Mouse (Mus musculus) CH12.LX (cell line): ENCODE data around the gene Sgms1. TPM values are rescaled to one million over a fixed set of nuclear protein-coding genes. Genes with fewer than 3 reads are reported as not detected.

Experiments
- DNase-seq: peaks from one replicate; pipeline ENCODE4 v3.0.0-alpha.2; 2013; ENCODE audit errors: extremely low read depth
- H3K27ac ChIP-seq: 2 replicates; pipeline ENCODE4 v1.5.1; 2012; ENCODE audit warnings: low read depth, mild to moderate bottlenecking, control low read depth, moderate library complexity; ENCODE audit not compliant: insufficient read depth
- H3K27me3 ChIP-seq: replicated peaks from 2 replicates; pipeline ENCODE3; 2012; ENCODE audit warnings: inconsistent platforms
- H3K36me3 ChIP-seq, 2 experiments: replicated peaks in 1 of 2; 2 replicates each; pipeline versions ENCODE3 to v1.6.1; 2012; ENCODE audit warnings: inconsistent platforms in 1 of 2, low read length in 1 of 2, mild to moderate bottlenecking in 1 of 2, mixed read lengths in 1 of 2, moderate library complexity in 1 of 2; ENCODE audit not compliant: control insufficient read depth in 1 of 2, insufficient read depth in 1 of 2
- H3K4me1 ChIP-seq, 2 experiments: 2 replicates each; pipeline ENCODE4 v1.6.1; 2012; ENCODE audit warnings: inconsistent platforms in 1 of 2, moderate library complexity in 1 of 2; ENCODE audit not compliant: insufficient read depth in 2 of 2, control insufficient read depth in 1 of 2
- H3K4me2 ChIP-seq: 2 replicates; pipeline ENCODE4 v1.6.1; 2012; ENCODE audit warnings: low read depth, mild to moderate bottlenecking, control low read depth; ENCODE audit not compliant: poor library complexity, insufficient read depth, severe bottlenecking
- H3K4me3 ChIP-seq, 3 experiments: fragments of 150-350 bp in 1 of 3; sonication (generic) in 1 of 3; replicated peaks in 1 of 3; 2 replicates each; pipeline versions ENCODE3 to v1.5.1; 2011 to 2012; ENCODE audit warnings: low read depth in 2 of 3, low read length in 2 of 3, mild to moderate bottlenecking in 2 of 3, moderate library complexity in 2 of 3, control low read depth in 1 of 3, improper control_type of control experiment in 1 of 3, inconsistent platforms in 1 of 3, mixed read lengths in 1 of 3; ENCODE audit not compliant: poor library complexity in 1 of 3
- H3K79me2 ChIP-seq: replicated peaks from 2 replicates; pipeline ENCODE4 v1.6.1; 2012; ENCODE audit warnings: mild to moderate bottlenecking, moderate library complexity; ENCODE audit not compliant: control insufficient read depth, poor library complexity, insufficient read depth, severe bottlenecking; ENCODE audit errors: extremely low read depth
- H3K9ac ChIP-seq: 2 replicates; pipeline ENCODE4 v1.6.1; 2012; ENCODE audit warnings: low read depth, mild to moderate bottlenecking, control low read depth, moderate library complexity; ENCODE audit not compliant: insufficient read depth
- H3K9me3 ChIP-seq: replicated peaks from 2 replicates; pipeline ENCODE3; 2012; ENCODE audit warnings: low read length, inconsistent platforms, mixed read lengths
- BHLHE40 ChIP-seq: IDR thresholded peaks from 2 replicates; pipeline ENCODE4 v1.6.1; 2011; ENCODE audit warnings: mild to moderate bottlenecking, low read depth, low read length, improper control_type of control experiment
- E2F4 ChIP-seq: IDR thresholded peaks from 2 replicates; pipeline ENCODE4 v1.6.1; 2011; ENCODE audit warnings: low read depth, low read length, improper control_type of control experiment; ENCODE audit not compliant: insufficient replicate concordance
- GABPA ChIP-seq: IDR thresholded peaks from 2 replicates; pipeline ENCODE4 v1.6.1; 2012; ENCODE audit warnings: low read depth, low read length, improper control_type of control experiment, inconsistent platforms; ENCODE audit not compliant: insufficient replicate concordance
- IRF4 ChIP-seq: IDR thresholded peaks from 2 replicates; pipeline ENCODE4 v1.6.1; 2014; ENCODE audit warnings: low read depth, mild to moderate bottlenecking, inconsistent platforms, low read length, improper control_type of control experiment
- JUN ChIP-seq: IDR thresholded peaks from 2 replicates; pipeline ENCODE4 v1.6.1; 2011; ENCODE audit warnings: low read depth, mild to moderate bottlenecking, low read length, improper control_type of control experiment, moderate library complexity; ENCODE audit not compliant: insufficient read depth
- KAT2A ChIP-seq: IDR thresholded peaks from 2 replicates; pipeline ENCODE4 v1.6.1; 2012; ENCODE audit warnings: low read length, improper control_type of control experiment, inconsistent platforms; ENCODE audit not compliant: insufficient replicate concordance
- MEF2A ChIP-seq: IDR thresholded peaks from 2 replicates; pipeline ENCODE4 v1.6.1; 2014; ENCODE audit warnings: low read depth, mild to moderate bottlenecking, inconsistent platforms, low read length, improper control_type of control experiment, borderline replicate concordance
- MXI1 ChIP-seq: IDR thresholded peaks from 2 replicates; pipeline ENCODE4 v1.6.1; 2011; ENCODE audit warnings: mild to moderate bottlenecking, low read depth, low read length, improper control_type of control experiment
- POLR2AphosphoS2 ChIP-seq: IDR thresholded peaks from 2 replicates; pipeline ENCODE4 v1.6.1; 2011; ENCODE audit warnings: low read depth, low read length, improper control_type of control experiment
- RAD21 ChIP-seq: IDR thresholded peaks from 2 replicates; pipeline ENCODE4 v1.6.1; 2011; ENCODE audit warnings: low read depth, mild to moderate bottlenecking, low read length, improper control_type of control experiment, moderate library complexity
- TCF12 ChIP-seq: IDR thresholded peaks from 2 replicates; pipeline ENCODE4 v1.6.1; 2014; ENCODE audit warnings: low read depth, mild to moderate bottlenecking, inconsistent platforms, low read length, improper control_type of control experiment
- USF1 ChIP-seq: IDR thresholded peaks from 2 replicates; pipeline ENCODE4 v1.6.1; 2014; ENCODE audit warnings: low read depth, mild to moderate bottlenecking, inconsistent platforms, low read length, improper control_type of control experiment
- ZC3H11A ChIP-seq: IDR thresholded peaks from 2 replicates; pipeline ENCODE4 v1.6.1; 2012; ENCODE audit warnings: low read depth, mild to moderate bottlenecking, inconsistent platforms, low read length, improper control_type of control experiment
- ZMIZ1 ChIP-seq: IDR thresholded peaks from 2 replicates; pipeline ENCODE4 v1.6.1; 2012; ENCODE audit warnings: low read depth, mild to moderate bottlenecking, inconsistent platforms, low read length, improper control_type of control experiment
- ZNF384 ChIP-seq: IDR thresholded peaks from 2 replicates; pipeline ENCODE4 v1.6.1; 2012; ENCODE audit warnings: low read depth, low read length, improper control_type of control experiment, inconsistent platforms
- dilution Hi-C: fragments of 300-500 bp; cut with MboI; formaldehyde crosslinking; loops from 2 replicates; pipeline ENCODE4 v1.14.3; 2020; ENCODE audit warnings: low sequenced_read_pairs; ENCODE audit not compliant: extremely low pct_unique_long_range_greater_than_20kb, extremely low pct_ligation_motif_present
- in situ Hi-C: fragments of 300-500 bp; cut with MboI; formaldehyde crosslinking; loops from 3 replicates; pipeline ENCODE4 v1.14.3; 2019; ENCODE audit warnings: low sequenced_read_pairs, low pct_ligation_motif_present, low pct_unique_long_range_greater_than_20kb, mixed read lengths
- polyA plus RNA-seq: library from polyadenylated mRNA; unstranded; fragments of >175 nt; gene quantifications from 2 replicates; pipeline ENCODE4 v1.2.1, GENCODE M21; 2012; ENCODE audit warnings: low read depth; ENCODE audit not compliant: insufficient read length
- total RNA-seq, 2 experiments: library from RNA; depleted of rRNA; stranded (reverse); fragments of 300-350 nt in 1 of 2; fragments of >200 nt in 1 of 2; gene quantifications; 2 replicates each; pipeline ENCODE4 v1.2.3; 2012 to 2014

Sgms1 gene
- total and polyA plus RNA-seq, 3 experiments = 1.4 to 1.8 (median 1.8) TPM

DNA sequence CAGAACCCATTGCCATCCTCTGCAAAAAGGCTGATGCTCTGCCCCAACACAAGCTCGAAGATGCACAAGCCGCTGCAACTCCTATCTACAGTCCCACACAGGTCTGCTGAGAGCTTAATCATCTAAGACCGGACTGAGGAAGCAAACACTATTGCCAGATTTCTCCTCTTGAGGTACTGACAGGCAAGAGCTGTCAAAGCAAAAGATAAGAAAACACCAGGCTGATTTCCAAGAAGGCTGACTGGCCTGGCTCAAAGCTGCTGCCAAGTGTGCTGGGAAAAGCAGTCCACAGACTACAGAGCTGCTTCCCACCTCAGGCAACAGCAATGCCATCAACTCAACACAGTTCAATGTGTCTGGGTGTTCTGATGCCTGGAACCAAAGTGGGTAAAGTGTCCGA lies 17.1 kb downstream of the Sgms1 start:
- no peaks in the 10 kb centered on the region for H3K9me3 ChIP-seq
- no peaks in the 10 kb centered on the region for H3K79me2 ChIP-seq
- no peak overlapping the region for H3K4me2 ChIP-seq
- H3K36me3 ChIP-seq = no peaks in the 10 kb centered on the region
- H3K4me3 ChIP-seq = no peak overlapping the region
- no peak overlapping the region for H3K9ac ChIP-seq
- no peak for DNase-seq
- H3K27ac ChIP-seq = no peak overlapping the region
- in situ Hi-C loops (no loop called here), dilution Hi-C loops (no loop called here)
- TF ChIP-seq JUN (no peak), ZMIZ1 (no peak), ZNF384 (no peak), KAT2A (no peak), MEF2A (no peak), GABPA (no peak)
- H3K4me1 ChIP-seq = peaks cover 0 to 7% of the 10 kb centered on the region in 2 experiments; a peak in 3 of 4 replicates
- no peaks in the 10 kb centered on the region for H3K27me3 ChIP-seq

- dilution Hi-C loops = no loop called here
- H3K4me1 ChIP-seq = no peaks in the 10 kb centered on the region
- H3K36me3 ChIP-seq = no peaks in the 10 kb centered on the region
- no peak for DNase-seq
- no peak overlapping the region for H3K27ac ChIP-seq
- no peaks in the 10 kb centered on the region for H3K79me2 ChIP-seq
- in situ Hi-C loops = no loop called here
- H3K9me3 ChIP-seq = no peaks in the 10 kb centered on the region
- H3K4me2 ChIP-seq = no peak overlapping the region
- H3K27me3 ChIP-seq = no peaks in the 10 kb centered on the region
- no peak overlapping the region for H3K9ac ChIP-seq
- TF ChIP-seq ZC3H11A (no peak), MXI1 (no peak)
- TF ChIP-seq, all 38 proteins: peak for 0
- no peak overlapping the region for H3K4me3 ChIP-seq
Observed at GRCm38 (mm10) chr19:32367333-32367732, 22.2 kb downstream of the Sgms1 start.

DNA sequence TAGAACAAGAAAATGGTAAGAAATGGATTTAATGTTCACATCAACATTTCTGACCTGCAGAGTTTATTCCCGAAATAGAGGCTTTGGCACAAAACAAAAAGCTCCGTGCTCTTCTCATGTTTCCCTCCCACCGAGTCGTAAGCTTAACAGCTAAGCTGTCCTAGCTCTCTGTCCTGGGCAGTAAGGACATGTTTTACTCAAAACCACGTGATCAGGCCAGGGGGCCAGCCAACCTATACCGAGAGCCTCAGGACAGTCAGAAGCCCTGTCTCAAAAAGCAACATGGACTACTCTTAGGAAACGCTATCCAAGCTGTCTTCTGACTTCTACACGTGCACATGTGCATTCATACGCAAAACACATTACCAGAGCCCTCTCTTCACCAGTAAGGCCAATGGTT lies 23.1 kb downstream of the Sgms1 start:
- Histone ChIP-seq H3K4me2 (no peak overlapping the region), H3K79me2 (no peaks in the 10 kb centered on the region), H3K9ac (no peak overlapping the region), H3K27ac (no peak overlapping the region), H3K27me3 (no peaks in the 10 kb centered on the region), H3K4me3 (no peak overlapping the region), H3K9me3 (no peaks in the 10 kb centered on the region), H3K36me3 (no peaks in the 10 kb centered on the region), H3K4me1 (no peaks in the 10 kb centered on the region)
- dilution Hi-C loops (no loop called here), in situ Hi-C loops (no loop called here)
- TF ChIP-seq RAD21 (no peak), TCF12 (no peak), ZNF384 (no peak), KAT2A (no peak), USF1 (no peak), E2F4 (no peak), BHLHE40 (no peak), POLR2AphosphoS2 (no peak), IRF4 (no peak)
- no peak for DNase-seq
